Mouse (Mus musculus): ENCODE results near the gene Nlrx1. TPM values are rescaled to one million over a fixed set of nuclear protein-coding genes. Genes with fewer than 3 reads are reported as not detected.

Gene Nlrx1
- polyA plus RNA-seq, 1 experiment: 0.07 TPM

- H3K9me3 ChIP-seq (ENCODE audit: control insufficient read depth, low read length): no peaks in the 10 kb centered on the region
- H3K4me1 ChIP-seq (ENCODE audit: control insufficient read depth): peaks cover under 1% of the 10 kb centered on the region; the same call in 1 of the 2 replicates
- H3K4me3 ChIP-seq (replicated peaks): no peak overlapping the region
- H3K27me3 ChIP-seq (ENCODE audit: control insufficient read depth): no peaks in the 10 kb centered on the region; the same call in 1 of the 2 replicates
- no peaks in the 10 kb centered on the region for H3K36me3 ChIP-seq (ENCODE audit: control insufficient read depth)
- TF ChIP-seq GATA1 (IDR thresholded peaks at IDR 0.05; ENCODE audit: low read length): no peak
- TF ChIP-seq TAL1 (IDR thresholded peaks at IDR 0.05; ENCODE audit: low read length): no peak
Measured at GRCm38 (mm10) chr9:44256213-44256612, 12.2 kb downstream of the Nlrx1 start.

- Histone ChIP-seq H3K4me3 (replicated peaks) (no peak overlapping the region), H3K4me1 (ENCODE audit: control insufficient read depth) (peaks cover 9% of the 10 kb centered on the region), H3K9me3 (ENCODE audit: control insufficient read depth, low read length) (no peaks in the 10 kb centered on the region), H3K27me3 (ENCODE audit: control insufficient read depth) (no peaks in the 10 kb centered on the region; the same call in 1 of the 2 replicates), H3K36me3 (ENCODE audit: control insufficient read depth) (no peaks in the 10 kb centered on the region)
- no peak for TF ChIP-seq GATA1 (IDR thresholded peaks at IDR 0.05; ENCODE audit: low read length)
- no peak for TF ChIP-seq TAL1 (IDR thresholded peaks at IDR 0.05; ENCODE audit: low read length)
Measured at GRCm38 (mm10) chr9:44255136-44255521, 13.3 kb downstream of the Nlrx1 start.

GRCm38 (mm10) chr9:44254508-44255135 lies 13.8 kb downstream of the Nlrx1 start:
- no peaks in the 10 kb centered on the region for H3K36me3 ChIP-seq (ENCODE audit: control insufficient read depth)
- TF ChIP-seq TAL1 (IDR thresholded peaks at IDR 0.05; ENCODE audit: low read length) (no peak), GATA1 (IDR thresholded peaks at IDR 0.05; ENCODE audit: low read length) (no peak)
- H3K9me3 ChIP-seq (ENCODE audit: control insufficient read depth, low read length): no peaks in the 10 kb centered on the region
- no peaks in the 10 kb centered on the region; the same call in 1 of the 2 replicates for H3K27me3 ChIP-seq (ENCODE audit: control insufficient read depth)
- peaks cover 14% of the 10 kb centered on the region for H3K4me1 ChIP-seq (ENCODE audit: control insufficient read depth)
- H3K4me3 ChIP-seq (replicated peaks): no peak overlapping the region

GRCm38 (mm10) chr9:44253441-44253840 lies 15.0 kb downstream of the Nlrx1 start:
- TF ChIP-seq TAL1 (IDR thresholded peaks at IDR 0.05; ENCODE audit: low read length): no peak
- TF ChIP-seq GATA1 (IDR thresholded peaks at IDR 0.05; ENCODE audit: low read length): no peak
- H3K4me1 ChIP-seq (ENCODE audit: control insufficient read depth): peaks cover 21% of the 10 kb centered on the region
- no peaks in the 10 kb centered on the region for H3K9me3 ChIP-seq (ENCODE audit: control insufficient read depth, low read length)

GRCm38 (mm10) chr9:44251314-44251713 lies 17.1 kb downstream of the Nlrx1 start, which contains the start of gene Pdzd3:
TSS of gene Pdzd3 (minus strand) at chr9:44251471.
- Histone ChIP-seq H3K4me3 (replicated peaks) (no peak within 1 kb of the TSS), H3K9me3 (ENCODE audit: control insufficient read depth, low read length) (no peaks in the 10 kb centered on the region), H3K27me3 (ENCODE audit: control insufficient read depth) (peaks cover 12% of the 10 kb centered on the region), H3K4me1 (ENCODE audit: control insufficient read depth) (peaks cover 21% of the 10 kb centered on the region), H3K36me3 (ENCODE audit: control insufficient read depth) (no peaks in the 10 kb centered on the region)
- TF ChIP-seq GATA1 (IDR thresholded peaks at IDR 0.05; ENCODE audit: low read length) (no peak), TAL1 (IDR thresholded peaks at IDR 0.05; ENCODE audit: low read length) (no peak)

More at GRCm38 (mm10) chr9:44253441-44253840, 15.0 kb downstream of the Nlrx1 start:
- no peaks in the 10 kb centered on the region for H3K36me3 ChIP-seq (ENCODE audit: control insufficient read depth)
- peaks cover 7% of the 10 kb centered on the region for H3K27me3 ChIP-seq (ENCODE audit: control insufficient read depth)
- no peak overlapping the region for H3K4me3 ChIP-seq (replicated peaks)

GRCm38 (mm10) chr9:44250445-44250844 lies 18.0 kb downstream of the Nlrx1 start:
- TF ChIP-seq TAL1 (IDR thresholded peaks at IDR 0.05; ENCODE audit: low read length) (no peak), GATA1 (IDR thresholded peaks at IDR 0.05; ENCODE audit: low read length) (no peak)
- H3K4me3 ChIP-seq (replicated peaks): no peak overlapping the region
- H3K36me3 ChIP-seq (ENCODE audit: control insufficient read depth): no peaks in the 10 kb centered on the region
- peaks cover 12% of the 10 kb centered on the region for H3K27me3 ChIP-seq (ENCODE audit: control insufficient read depth)
- peaks cover 21% of the 10 kb centered on the region for H3K4me1 ChIP-seq (ENCODE audit: control insufficient read depth)
- no peaks in the 10 kb centered on the region for H3K9me3 ChIP-seq (ENCODE audit: control insufficient read depth, low read length)

- no peaks in the 10 kb centered on the region for H3K36me3 ChIP-seq (ENCODE audit: control insufficient read depth)
- peaks cover 21% of the 10 kb centered on the region for H3K4me1 ChIP-seq (ENCODE audit: control insufficient read depth)
- TF ChIP-seq GATA1 (IDR thresholded peaks at IDR 0.05; ENCODE audit: low read length): no peak
- no peak for TF ChIP-seq TAL1 (IDR thresholded peaks at IDR 0.05; ENCODE audit: low read length)
- peaks cover 12% of the 10 kb centered on the region for H3K27me3 ChIP-seq (ENCODE audit: control insufficient read depth)
- no peaks in the 10 kb centered on the region for H3K9me3 ChIP-seq (ENCODE audit: control insufficient read depth, low read length)
- H3K4me3 ChIP-seq (replicated peaks): no peak overlapping the region
Measured at GRCm38 (mm10) chr9:44249181-44250146, 18.9 kb downstream of the Nlrx1 start.

- H3K27me3 ChIP-seq (ENCODE audit: control insufficient read depth): peaks cover 12% of the 10 kb centered on the region
- H3K36me3 ChIP-seq (ENCODE audit: control insufficient read depth): no peaks in the 10 kb centered on the region
- no peak overlapping the region for H3K4me3 ChIP-seq (replicated peaks)
- TF ChIP-seq TAL1 (IDR thresholded peaks at IDR 0.05; ENCODE audit: low read length) (no peak), GATA1 (IDR thresholded peaks at IDR 0.05; ENCODE audit: low read length) (no peak)
- H3K9me3 ChIP-seq (ENCODE audit: control insufficient read depth, low read length): no peaks in the 10 kb centered on the region
- H3K4me1 ChIP-seq (ENCODE audit: control insufficient read depth): peaks cover 21% of the 10 kb centered on the region
Measured at GRCm38 (mm10) chr9:44247907-44248306, 20.5 kb downstream of the Nlrx1 start.

GRCm38 (mm10) chr9:44243621-44244020 lies 24.8 kb downstream of the Nlrx1 start:
- no peak for TF ChIP-seq TAL1 (IDR thresholded peaks at IDR 0.05; ENCODE audit: low read length)
- H3K9me3 ChIP-seq (ENCODE audit: control insufficient read depth, low read length): no peaks in the 10 kb centered on the region
- H3K27me3 ChIP-seq (ENCODE audit: control insufficient read depth): peaks cover 19% of the 10 kb centered on the region
- no peaks in the 10 kb centered on the region for H3K36me3 ChIP-seq (ENCODE audit: control insufficient read depth)
- H3K4me3 ChIP-seq (replicated peaks): no peak overlapping the region
- peaks cover 4% of the 10 kb centered on the region for H3K4me1 ChIP-seq (ENCODE audit: control insufficient read depth)

Measured in erythroblast, embryonic 14.5 days (primary cell).